Mouse (Mus musculus) liver, embryonic 15.5 days (tissue): ENCODE data around the gene Dna2. TPM values are rescaled to one million over a fixed set of nuclear protein-coding genes. Genes with fewer than 3 reads are reported as not detected.
A peak's percentile ranks its signal among the peaks of the same experiment; 100 is the strongest.

Source experiments
- ATAC-seq: fragments of 200-750 bp; cut with Nextera tagmentation; 2 replicates; pipeline ENCODE4 v1.8.0; 2017; ENCODE audit warnings: moderate number of reproducible peaks, mild to moderate bottlenecking, moderate library complexity; ENCODE audit not compliant: insufficient read depth
- H3K27ac ChIP-seq: fragments of 300-500 bp; sonication (generic); replicated peaks from 2 replicates; pipeline ENCODE4 v1.5.1; 2015; ENCODE audit warnings: mild to moderate bottlenecking, inconsistent platforms
- H3K27me3 ChIP-seq: fragments of 300-500 bp; sonication (generic); 2 replicates; pipeline ENCODE4 v1.6.1; 2015; ENCODE audit warnings: mild to moderate bottlenecking, inconsistent platforms
- H3K36me3 ChIP-seq: fragments of 300-500 bp; sonication (generic); replicated peaks from 2 replicates; pipeline ENCODE4 v1.6.1; 2015; ENCODE audit warnings: moderate library complexity, mild to moderate bottlenecking, inconsistent platforms
- H3K4me1 ChIP-seq: fragments of 300-500 bp; sonication (generic); replicated peaks from 2 replicates; pipeline ENCODE4 v1.6.1; 2015; ENCODE audit warnings: inconsistent platforms
- H3K4me2 ChIP-seq: fragments of 300-500 bp; sonication (generic); 2 replicates; pipeline ENCODE4 v1.6.1; 2015; ENCODE audit warnings: moderate library complexity, mild to moderate bottlenecking, inconsistent platforms
- H3K4me3 ChIP-seq: fragments of 300-500 bp; sonication (generic); replicated peaks from 2 replicates; pipeline ENCODE4 v1.5.1; 2015; ENCODE audit warnings: mild to moderate bottlenecking, inconsistent platforms
- H3K9ac ChIP-seq: fragments of 300-500 bp; sonication (generic); 2 replicates; pipeline ENCODE4 v1.6.1; 2015; ENCODE audit warnings: moderate library complexity, mild to moderate bottlenecking, inconsistent platforms
- H3K9me3 ChIP-seq: fragments of 300-500 bp; sonication (generic); replicated peaks from 2 replicates; pipeline ENCODE4 v1.6.1; 2016; ENCODE audit warnings: inconsistent platforms
- WGBS: fragments of 180-500 bp; shearing (Covaris S2); methylation state at CpG from one replicate; pipeline ENCODE4 v1.1.7; 2015; ENCODE audit warnings: mixed read lengths; ENCODE audit not compliant: insufficient replicate concordance; 5-methylcytosine and 5-hydroxymethylcytosine counted together
- polyA plus RNA-seq: library from polyadenylated mRNA; unstranded; fragments of >200 nt; fragmentation: Nextera tagmentation; extraction: Ambion mirVana; gene quantifications from 2 replicates; pipeline ENCODE4 v1.2.1, GENCODE M21; 2015

Gene Dna2
- polyA plus RNA-seq, 1 experiment from 2014 or later: 24.4 TPM

GRCm38 (mm10) chr10:62984072-62984471 lies 37.2 kb downstream of the Dna2 start:
- no peak overlapping the region for H3K9ac ChIP-seq
- no peak for ATAC-seq
- no peaks in the 10 kb centered on the region for H3K36me3 ChIP-seq
- 75% methylated on average over 11 of the region's 11 CpGs for WGBS
- H3K4me2 ChIP-seq: no peak overlapping the region
- no peak overlapping the region for H3K4me3 ChIP-seq
- H3K4me1 ChIP-seq: peaks cover 16% of the 10 kb centered on the region
- H3K9me3 ChIP-seq: no peaks in the 10 kb centered on the region
- H3K27me3 ChIP-seq: 0 out of 2 replicates have a peak, but pooled peaks cover 4% of the 10 kb centered on the region
- H3K27ac ChIP-seq: no peak overlapping the region

DNA sequence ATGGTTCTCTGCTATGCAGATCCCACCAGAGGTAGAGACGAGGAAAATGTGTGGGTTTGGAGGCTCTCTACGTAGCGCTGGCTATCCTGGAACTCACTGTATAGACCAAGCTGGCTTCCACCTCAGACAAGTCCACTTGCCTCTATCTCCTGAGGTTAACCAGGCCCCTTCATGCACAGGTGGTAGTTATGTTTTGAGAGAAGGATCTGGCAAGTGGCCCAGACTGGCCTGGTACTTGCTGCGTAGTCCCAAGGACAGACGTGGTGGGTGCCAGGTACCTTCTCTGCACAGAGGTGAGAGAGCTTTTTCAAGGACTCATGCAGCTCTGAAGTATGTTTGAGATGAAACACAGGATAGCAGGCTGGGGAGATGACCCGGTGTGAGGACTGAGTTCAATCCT lies 37.7 kb downstream of the Dna2 start:
- no peaks in the 10 kb centered on the region for H3K36me3 ChIP-seq
- no peak overlapping the region for H3K9ac ChIP-seq
- 78% methylated on average over 6 of the region's 6 CpGs for WGBS
- no peak overlapping the region for H3K27ac ChIP-seq
- H3K4me1 ChIP-seq: peaks cover 16% of the 10 kb centered on the region
- no peak overlapping the region for H3K4me3 ChIP-seq
- H3K27me3 ChIP-seq: 0 out of 2 replicates have a peak, but pooled peaks cover 4% of the 10 kb centered on the region
- H3K9me3 ChIP-seq: no peaks in the 10 kb centered on the region
- ATAC-seq: no peak
- H3K4me2 ChIP-seq: no peak overlapping the region

DNA sequence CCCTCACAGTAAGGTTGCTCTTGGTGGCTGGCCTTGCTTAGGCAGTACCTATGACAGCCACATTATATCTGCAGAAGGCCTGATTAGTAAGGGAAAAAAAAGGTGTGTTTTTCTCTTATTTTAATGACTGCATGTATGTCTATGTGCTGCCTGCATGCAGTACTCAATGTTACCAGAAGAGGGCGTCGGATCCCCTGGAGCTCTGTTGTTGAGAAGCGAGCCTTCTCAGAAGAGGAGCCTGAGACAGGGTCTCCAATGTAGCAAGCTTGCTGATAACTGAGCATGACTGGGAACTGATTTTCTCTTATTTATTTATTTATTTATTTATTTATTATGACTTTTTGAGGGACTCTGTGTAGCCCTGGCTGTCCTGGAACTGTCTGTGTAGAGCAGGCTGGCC lies 40.5 kb downstream of the Dna2 start:
- H3K36me3 ChIP-seq: no peaks in the 10 kb centered on the region
- H3K27me3 ChIP-seq: no peaks in the 10 kb centered on the region
- H3K4me3 ChIP-seq: no peak overlapping the region
- ATAC-seq: no peak
- 19% methylated on average over 3 of the region's 3 CpGs for WGBS
- no peak overlapping the region for H3K9ac ChIP-seq
- H3K4me1 ChIP-seq: no peaks in the 10 kb centered on the region
- H3K27ac ChIP-seq: no peak overlapping the region
- H3K4me2 ChIP-seq: no peak overlapping the region
- no peaks in the 10 kb centered on the region for H3K9me3 ChIP-seq

DNA sequence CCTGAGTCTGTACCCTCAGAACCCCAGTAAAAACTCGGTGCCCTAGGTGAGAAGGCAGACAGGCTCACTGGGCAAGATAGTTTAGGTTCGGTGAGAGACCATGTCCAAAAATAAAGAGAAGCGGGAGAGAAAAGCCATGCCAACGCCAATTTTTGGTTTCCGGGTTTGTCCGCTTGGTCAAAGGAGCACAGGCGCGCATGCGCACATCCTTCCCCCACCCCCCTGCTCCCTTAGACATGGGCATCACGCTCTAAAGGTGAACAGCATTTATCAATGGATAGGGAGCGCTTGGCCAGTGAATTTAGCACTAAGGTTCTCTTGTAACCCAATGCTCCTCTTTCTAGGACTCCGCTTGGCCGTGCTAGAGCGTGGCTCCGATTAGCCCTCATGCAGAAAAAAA lies 43.8 kb downstream of the Dna2 start:
- H3K36me3 ChIP-seq: no peaks in the 10 kb centered on the region; the same call in 1 of the 2 replicates
- H3K4me3 ChIP-seq: no peak overlapping the region
- H3K4me2 ChIP-seq: no peak overlapping the region
- H3K4me1 ChIP-seq: no peaks in the 10 kb centered on the region
- no peaks in the 10 kb centered on the region for H3K27me3 ChIP-seq
- no peak overlapping the region for H3K27ac ChIP-seq
- no peak overlapping the region for H3K9ac ChIP-seq
- no peak for ATAC-seq
- H3K9me3 ChIP-seq: no peaks in the 10 kb centered on the region
- WGBS: 84% methylated on average over 15 of the region's 15 CpGs

- 66% methylated on average over 8 of the region's 9 CpGs for WGBS
- H3K27ac ChIP-seq: no peak overlapping the region
- H3K36me3 ChIP-seq: no peaks in the 10 kb centered on the region; the same call in 1 of the 2 replicates
- no peak overlapping the region for H3K4me3 ChIP-seq
- H3K4me2 ChIP-seq: no peak overlapping the region
- no peaks in the 10 kb centered on the region for H3K4me1 ChIP-seq
- no peak overlapping the region for H3K9ac ChIP-seq
- H3K9me3 ChIP-seq: no peaks in the 10 kb centered on the region
- H3K27me3 ChIP-seq: no peaks in the 10 kb centered on the region
- ATAC-seq: no peak
Observed at GRCm38 (mm10) chr10:62993991-62994390, 47.2 kb downstream of the Dna2 start.

DNA sequence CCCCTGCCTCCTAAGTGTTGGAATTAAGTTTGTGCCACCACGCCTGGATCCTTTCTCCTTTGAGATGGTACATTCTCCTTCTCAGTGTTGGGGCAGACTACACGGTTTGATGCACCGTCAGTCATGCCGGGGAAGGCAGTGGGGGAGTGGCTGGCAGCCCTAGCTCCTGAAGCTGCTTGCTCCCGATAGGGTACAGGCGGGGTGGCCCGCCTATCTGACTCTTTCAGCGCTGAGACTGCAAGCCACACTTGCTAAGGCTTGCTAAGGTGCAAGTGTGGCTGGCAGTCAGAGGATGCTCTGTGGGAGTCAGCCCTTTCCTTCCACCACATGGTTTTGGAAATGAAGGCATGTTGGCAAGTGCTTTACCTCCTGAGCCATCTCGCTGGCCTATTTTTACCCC lies 53.8 kb downstream of the Dna2 start:
- Histone ChIP-seq H3K9me3 (no peaks in the 10 kb centered on the region), H3K36me3 (0 out of 2 replicates have a peak, but pooled peaks cover 3% of the 10 kb centered on the region), H3K27ac (no peak overlapping the region), H3K4me2 (no peak overlapping the region), H3K9ac (no peak overlapping the region), H3K4me1 (peaks cover 13% of the 10 kb centered on the region; the same call in 1 of the 2 replicates), H3K4me3 (no peak overlapping the region), H3K27me3 (no peaks in the 10 kb centered on the region)
- ATAC-seq: peak; percentile 82
- 39% methylated on average over 9 of the region's 9 CpGs for WGBS

- Histone ChIP-seq H3K36me3 (0 out of 2 replicates have a peak, but pooled peaks cover 3% of the 10 kb centered on the region), H3K9me3 (no peaks in the 10 kb centered on the region), H3K27ac (no peak overlapping the region), H3K4me1 (peaks cover 13% of the 10 kb centered on the region; the same call in 1 of the 2 replicates), H3K9ac (no peak overlapping the region), H3K4me3 (no peak overlapping the region), H3K27me3 (no peaks in the 10 kb centered on the region), H3K4me2 (no peak overlapping the region)
- no peak for ATAC-seq
- WGBS: 64% methylated on average over 9 of the region's 9 CpGs
Observed at GRCm38 (mm10) chr10:63003252-63003651, 56.4 kb downstream of the Dna2 start.

DNA sequence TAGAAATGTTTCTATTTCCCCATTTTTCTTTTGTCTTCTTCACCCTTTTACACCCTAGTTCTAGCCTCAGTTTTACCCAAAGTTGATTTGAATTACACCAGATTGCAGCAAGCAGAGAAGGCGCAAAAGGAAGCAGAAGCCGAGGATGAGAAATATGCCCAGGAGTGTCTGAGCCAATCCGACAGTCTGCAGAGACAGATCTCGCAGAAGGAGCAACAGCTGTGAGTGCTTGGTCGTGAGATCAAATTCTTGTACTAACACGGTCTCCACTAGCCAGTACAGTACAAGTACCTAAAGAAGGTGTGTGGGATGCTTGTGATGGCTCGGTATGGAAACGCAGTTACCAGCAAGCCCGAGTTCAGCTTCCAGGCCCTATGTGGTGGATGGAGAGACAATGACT lies 57.7 kb downstream of the Dna2 start:
- 79% methylated on average over 9 of the region's 9 CpGs for WGBS
- ATAC-seq: no peak
- no peak overlapping the region for H3K4me3 ChIP-seq
- no peaks in the 10 kb centered on the region for H3K27me3 ChIP-seq
- H3K4me2 ChIP-seq: no peak overlapping the region
- no peak overlapping the region for H3K9ac ChIP-seq
- H3K27ac ChIP-seq: no peak overlapping the region
- H3K36me3 ChIP-seq: peaks cover 7% of the 10 kb centered on the region; the same call in 1 of the 2 replicates
- H3K4me1 ChIP-seq: peaks cover 13% of the 10 kb centered on the region; the same call in 1 of the 2 replicates
- no peaks in the 10 kb centered on the region for H3K9me3 ChIP-seq

DNA sequence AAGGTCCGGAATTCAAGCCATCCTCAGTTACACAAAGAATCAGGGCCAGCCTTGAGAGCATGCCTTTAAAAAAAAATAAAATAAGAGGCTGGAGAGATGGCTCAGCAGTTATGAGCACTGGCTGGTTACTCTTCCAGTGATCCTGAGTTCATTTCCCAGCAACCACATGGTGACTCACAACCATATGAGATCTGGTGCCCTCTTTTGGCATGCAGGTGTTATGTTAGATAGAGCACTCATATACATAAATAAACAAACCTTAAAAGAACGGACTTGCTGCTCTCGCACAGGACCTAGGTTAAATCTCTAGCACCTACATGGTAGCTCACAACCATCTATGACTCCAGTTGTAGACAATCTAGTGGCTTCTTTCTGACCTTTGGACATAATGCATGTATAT lies 61.4 kb downstream of the Dna2 start:
- 69% methylated on average over 3 of the region's 3 CpGs for WGBS
- no peak overlapping the region for H3K9ac ChIP-seq
- no peak for ATAC-seq
- peaks cover 5% of the 10 kb centered on the region; the same call in 1 of the 2 replicates for H3K4me1 ChIP-seq
- H3K4me3 ChIP-seq: no peak overlapping the region
- no peak overlapping the region for H3K4me2 ChIP-seq
- H3K27ac ChIP-seq: no peak overlapping the region
- no peaks in the 10 kb centered on the region for H3K9me3 ChIP-seq
- H3K36me3 ChIP-seq: peaks cover 42% of the 10 kb centered on the region
- no peaks in the 10 kb centered on the region for H3K27me3 ChIP-seq

DNA sequence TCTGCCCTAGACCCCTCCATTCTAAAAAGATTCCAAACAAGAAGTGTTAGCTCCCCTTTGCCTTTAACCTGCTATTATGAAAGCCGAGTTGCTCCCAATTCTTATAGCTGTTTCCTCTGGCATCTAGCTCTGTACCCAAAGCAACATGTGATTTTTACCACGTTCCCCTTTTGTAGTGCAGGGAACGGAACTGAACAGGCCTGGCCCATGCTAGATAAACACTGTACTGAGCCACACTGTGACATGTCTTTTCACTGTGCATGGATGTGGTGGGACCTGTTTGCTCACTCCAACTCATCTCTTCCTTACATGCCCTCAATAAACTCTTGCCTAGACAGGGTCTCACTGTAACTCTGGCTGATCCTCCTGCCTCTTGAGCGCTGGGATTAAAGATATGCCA lies 63.4 kb downstream of the Dna2 start:
- no peak overlapping the region for H3K4me2 ChIP-seq
- no peak for ATAC-seq
- no peak overlapping the region for H3K27ac ChIP-seq
- peaks cover 54% of the 10 kb centered on the region for H3K36me3 ChIP-seq
- 31% methylated on average over 4 of the region's 4 CpGs for WGBS
- H3K27me3 ChIP-seq: no peaks in the 10 kb centered on the region
- H3K4me3 ChIP-seq: no peak overlapping the region
- H3K4me1 ChIP-seq: peaks cover 5% of the 10 kb centered on the region; the same call in 1 of the 2 replicates
- H3K9ac ChIP-seq: no peak overlapping the region
- H3K9me3 ChIP-seq: no peaks in the 10 kb centered on the region

DNA sequence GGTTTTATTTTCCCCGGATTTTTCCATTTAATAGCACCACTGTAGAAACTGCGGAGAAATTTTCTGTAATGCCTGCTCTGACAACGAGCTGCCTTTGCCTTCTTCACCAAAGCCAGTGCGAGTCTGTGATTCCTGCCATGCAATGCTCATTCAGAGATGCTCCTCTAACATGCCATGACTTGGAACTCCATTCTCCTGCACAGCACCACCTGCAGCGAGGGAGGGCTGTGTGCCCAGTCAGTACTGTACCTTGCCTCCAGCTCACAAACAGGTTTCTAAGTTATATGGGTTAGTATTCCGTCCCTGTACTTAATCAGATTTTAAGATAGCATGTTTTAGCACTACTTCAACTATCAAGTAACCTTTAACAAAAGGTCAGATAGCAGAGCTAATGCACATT lies 64.7 kb downstream of the Dna2 start:
- H3K4me3 ChIP-seq: no peak overlapping the region
- H3K4me2 ChIP-seq: no peak overlapping the region
- WGBS: 80% methylated on average over 6 of the region's 6 CpGs

DNA sequence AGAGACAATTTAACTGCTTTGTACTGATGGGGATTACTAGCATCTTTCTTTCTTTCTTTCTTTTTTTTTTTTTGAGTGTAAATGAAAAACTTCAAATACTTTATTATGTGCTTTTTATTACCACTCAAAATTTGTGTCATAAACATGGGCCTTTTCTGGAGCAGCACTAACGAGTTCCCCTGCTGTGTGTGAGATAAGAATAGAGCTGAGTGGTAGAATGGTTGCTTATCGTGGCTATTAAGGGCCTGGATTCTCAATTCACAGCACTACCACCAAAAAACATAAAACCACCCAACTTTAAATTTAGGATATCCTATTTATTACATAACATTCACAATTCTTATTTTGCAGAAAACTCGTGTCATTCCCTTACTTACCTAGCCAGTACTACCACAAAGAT lies 66.7 kb downstream of the Dna2 start:
- WGBS: 40% methylated on average over 3 of the region's 3 CpGs

More for the DNA sequence above, 64.7 kb downstream of the Dna2 start:
- Histone ChIP-seq H3K36me3 (peaks cover 66% of the 10 kb centered on the region), H3K27me3 (no peaks in the 10 kb centered on the region), H3K9me3 (no peaks in the 10 kb centered on the region), H3K27ac (no peak overlapping the region), H3K9ac (no peak overlapping the region), H3K4me1 (peaks cover 5% of the 10 kb centered on the region; the same call in 1 of the 2 replicates)
- ATAC-seq: no peak

More for the DNA sequence above, 66.7 kb downstream of the Dna2 start:
- H3K27ac ChIP-seq: no peak overlapping the region
- H3K9me3 ChIP-seq: no peaks in the 10 kb centered on the region
- no peak for ATAC-seq
- no peak overlapping the region for H3K9ac ChIP-seq
- H3K36me3 ChIP-seq: peaks cover 80% of the 10 kb centered on the region
- H3K4me2 ChIP-seq: no peak overlapping the region
- H3K27me3 ChIP-seq: no peaks in the 10 kb centered on the region
- peaks cover 5% of the 10 kb centered on the region; the same call in 1 of the 2 replicates for H3K4me1 ChIP-seq
- no peak overlapping the region for H3K4me3 ChIP-seq
